Mouse (Mus musculus) natural killer cell, adult 2 months (primary cell): ENCODE results near the gene Arhgap23.
A peak's percentile ranks its signal among the peaks of the same experiment; 100 is the strongest.

Experiments used
- DNase-seq, 2 experiments: peaks; one replicate each; pipeline ENCODE4 v3.0.0; 2022; ENCODE audit warnings: low spot score in 2 of 2

Gene Arhgap23

DNA sequence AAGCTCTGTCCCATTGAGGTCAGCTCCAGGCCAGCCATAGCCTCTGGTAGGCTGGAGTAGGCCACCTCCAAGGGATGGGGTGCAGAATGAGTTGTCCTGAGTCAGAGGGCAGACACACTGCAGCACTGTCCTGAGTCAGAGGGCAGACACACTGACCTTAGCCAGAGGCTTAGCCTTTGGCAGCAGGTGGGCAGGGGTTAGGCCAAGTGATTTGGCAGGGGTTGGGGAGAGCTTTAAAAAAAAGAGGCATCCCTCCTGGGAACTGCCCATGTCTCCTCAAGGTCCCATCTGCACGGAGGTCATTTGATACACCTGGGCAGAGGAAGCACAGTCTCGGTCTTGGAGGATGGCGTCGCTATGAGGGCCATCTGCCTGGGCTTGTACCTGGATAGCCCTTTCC, 48.7 kb downstream of the Arhgap23 start:
- DNase-seq, result no peak

DNA sequence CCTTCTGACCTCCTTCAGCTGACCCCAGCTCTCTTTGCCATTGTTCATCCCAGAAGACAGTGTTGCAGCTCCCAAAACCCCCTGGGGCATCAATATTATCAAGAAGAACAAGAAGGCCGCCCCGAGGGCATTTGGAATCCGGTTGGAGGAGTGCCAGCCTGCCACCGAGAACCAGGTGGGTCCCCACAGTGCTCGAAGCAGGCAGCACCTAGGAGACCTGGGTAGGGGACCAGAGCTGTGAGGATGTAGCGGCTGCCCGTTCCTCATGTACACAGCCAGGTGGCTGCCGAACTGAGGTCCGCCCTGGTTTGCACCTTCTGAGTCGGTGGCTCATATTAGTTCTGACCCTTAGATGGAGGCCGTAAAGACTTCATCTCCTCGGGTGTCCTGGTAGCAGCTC, 50.6 kb downstream of the Arhgap23 start:
- no peak for DNase-seq

DNA sequence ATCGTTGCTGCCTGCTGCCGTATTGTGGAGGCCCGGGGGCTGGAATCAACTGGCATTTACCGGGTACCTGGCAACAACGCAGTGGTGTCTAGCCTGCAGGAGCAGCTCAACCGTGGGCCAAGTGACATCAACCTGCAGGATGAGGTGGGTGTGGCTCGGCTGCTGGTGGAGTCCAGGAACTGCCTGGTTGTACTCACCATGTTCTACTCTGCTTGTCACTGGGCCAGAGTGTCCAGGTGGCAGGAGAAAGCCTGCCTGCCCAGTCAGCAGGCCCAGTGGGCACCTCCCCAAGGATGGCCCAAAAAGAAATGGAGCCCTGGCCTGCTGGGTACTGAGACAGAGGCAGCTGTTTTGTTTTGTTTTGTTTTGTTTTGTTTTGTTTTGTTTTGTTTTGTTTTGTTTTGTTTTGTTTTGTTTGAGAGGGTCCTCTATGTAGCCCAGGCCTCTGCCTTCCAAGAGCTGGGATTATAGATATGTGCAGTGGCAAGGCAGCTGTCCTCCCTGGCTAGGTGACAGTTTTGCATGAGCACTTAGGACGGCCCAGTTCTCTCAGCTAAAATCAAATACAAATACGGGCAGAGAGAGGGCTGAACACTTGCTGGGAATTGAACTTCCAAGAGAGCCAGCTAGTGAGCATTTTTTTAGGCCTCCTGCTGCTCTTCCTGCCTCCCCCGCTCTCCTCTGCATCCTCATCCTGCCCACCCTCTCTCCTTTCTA, 51.3 kb downstream of the Arhgap23 start:
- no peak for DNase-seq

DNA sequence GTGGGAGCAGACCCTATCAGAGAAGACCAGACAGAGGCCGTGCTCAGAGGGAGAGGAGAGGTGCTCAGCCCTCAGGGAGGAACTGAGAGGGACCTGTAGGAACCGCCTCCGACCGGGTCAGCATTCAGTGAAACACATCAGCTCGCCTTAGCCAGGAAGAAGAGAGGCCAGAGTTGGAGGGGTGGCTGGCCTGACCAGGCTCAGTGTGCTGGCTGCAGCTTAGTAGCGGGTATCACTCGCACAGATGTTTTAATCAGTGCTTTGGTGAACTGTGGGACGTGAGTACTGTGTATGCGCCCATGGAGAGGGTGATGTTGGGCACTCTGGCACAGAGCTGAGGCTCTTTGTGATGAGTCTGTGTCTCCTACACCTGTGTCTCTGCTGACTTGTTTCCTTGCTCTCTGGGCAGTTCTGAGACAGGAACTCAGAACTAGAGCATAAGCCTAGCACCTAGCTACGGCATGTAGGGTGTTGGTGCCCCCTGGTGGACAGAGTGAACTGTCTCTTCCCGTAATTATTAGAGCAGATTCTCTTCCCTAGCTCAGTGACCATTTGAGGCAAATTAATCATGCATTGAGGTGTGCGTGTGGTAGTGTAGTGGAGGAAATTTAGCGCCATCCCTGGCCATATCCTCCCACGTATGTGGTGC, 53.4 kb downstream of the Arhgap23 start:
- DNase-seq, result peak; percentile 73 to 84

DNA sequence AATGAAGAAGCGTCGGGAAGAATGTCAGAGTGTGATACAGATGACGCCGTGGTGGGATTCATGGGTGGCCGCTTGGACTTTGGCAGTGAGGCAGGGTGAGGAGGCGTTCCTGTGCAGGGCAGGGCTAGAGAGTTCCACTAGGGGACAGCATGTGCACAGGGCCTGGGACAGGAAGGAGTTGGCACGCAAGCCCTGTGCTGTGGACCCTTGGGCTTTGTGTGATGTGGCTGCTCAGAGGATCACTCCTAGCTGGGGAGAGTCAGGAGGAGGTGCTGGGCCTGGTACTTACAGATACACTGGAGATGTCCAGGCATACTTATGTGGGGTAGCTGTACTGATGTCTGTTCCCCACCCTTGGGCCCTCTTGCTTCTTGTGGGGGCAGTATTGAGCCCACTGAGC, 54.5 kb downstream of the Arhgap23 start:
- DNase-seq, result no peak

DNA sequence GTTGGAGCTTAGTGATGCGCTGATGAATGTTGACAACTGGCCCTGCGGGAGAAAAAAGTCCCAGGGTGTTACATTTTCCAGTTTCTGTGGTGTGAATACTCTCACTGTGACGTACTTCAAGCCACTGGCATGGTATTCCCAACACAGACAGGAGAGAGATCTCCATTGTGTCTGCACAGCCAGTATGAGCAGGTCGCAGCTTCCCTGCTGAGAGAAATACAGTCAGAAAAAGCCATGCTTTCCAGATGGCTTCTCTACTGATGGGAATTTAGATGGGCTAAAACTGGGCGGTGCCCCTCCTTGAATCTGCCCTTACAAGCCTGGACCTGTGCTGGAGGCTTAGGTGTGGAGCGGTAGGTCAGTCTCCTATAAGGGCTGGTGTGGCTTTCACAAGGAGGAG, 55.9 kb downstream of the Arhgap23 start:
- DNase-seq, result no peak

DNA sequence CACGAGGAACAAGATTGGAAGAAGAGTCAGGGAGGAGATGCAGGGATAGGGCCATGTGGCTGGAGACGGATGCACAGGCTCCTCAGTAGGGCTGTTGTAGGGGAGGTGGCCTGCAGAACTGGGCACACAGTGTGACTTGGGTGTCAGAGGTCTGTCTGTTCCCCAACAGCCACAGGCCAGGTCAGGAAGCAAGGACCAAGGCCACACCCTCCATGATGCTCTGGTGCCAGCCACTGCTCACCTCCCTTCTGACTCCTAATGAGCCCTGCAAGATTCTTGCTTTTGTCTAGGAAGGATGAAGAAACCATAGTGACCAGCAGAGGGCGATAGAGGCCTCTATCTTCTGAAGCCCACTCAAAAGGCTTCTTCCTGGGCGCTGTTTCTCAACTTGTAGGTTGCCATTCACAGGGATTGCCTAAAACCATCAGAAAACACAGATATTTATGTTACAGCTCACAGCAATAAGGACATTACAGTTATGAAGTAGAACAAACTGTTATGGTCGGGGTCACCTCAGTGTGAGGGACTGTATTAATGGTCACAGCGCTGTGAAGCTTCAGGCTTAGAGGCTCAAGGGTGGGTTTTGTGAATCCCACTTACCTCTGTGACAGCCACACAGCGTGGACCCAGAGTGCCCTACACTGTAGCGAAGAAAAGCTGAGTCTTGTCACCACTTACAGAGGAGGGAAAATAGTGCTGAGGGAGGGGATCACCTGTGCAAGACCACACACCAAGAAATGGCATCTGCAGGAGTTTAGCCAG, 61.2 kb downstream of the Arhgap23 start:
- DNase-seq, result peak; percentile 50 to 68

DNA sequence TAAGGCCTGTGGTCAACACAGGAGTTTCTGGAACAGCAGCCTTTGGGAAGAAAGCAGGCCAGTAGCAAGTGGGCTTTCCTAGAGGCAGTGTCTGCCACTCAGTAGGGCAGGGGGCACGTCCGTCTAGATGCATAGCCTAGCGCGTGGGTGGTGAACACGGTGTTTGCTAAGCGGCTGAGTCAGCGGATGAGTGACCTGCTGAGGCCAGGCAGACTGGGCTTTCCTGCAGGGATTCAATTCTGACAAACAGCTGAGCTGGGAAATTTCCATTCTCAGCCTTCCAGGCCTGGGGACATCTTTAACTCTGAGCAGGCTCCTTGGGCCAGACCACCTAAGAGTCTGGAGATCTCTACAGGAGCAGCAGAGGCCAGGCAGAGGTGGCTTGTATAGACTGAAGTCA, 62.1 kb downstream of the Arhgap23 start:
- DNase-seq, result no peak

DNA sequence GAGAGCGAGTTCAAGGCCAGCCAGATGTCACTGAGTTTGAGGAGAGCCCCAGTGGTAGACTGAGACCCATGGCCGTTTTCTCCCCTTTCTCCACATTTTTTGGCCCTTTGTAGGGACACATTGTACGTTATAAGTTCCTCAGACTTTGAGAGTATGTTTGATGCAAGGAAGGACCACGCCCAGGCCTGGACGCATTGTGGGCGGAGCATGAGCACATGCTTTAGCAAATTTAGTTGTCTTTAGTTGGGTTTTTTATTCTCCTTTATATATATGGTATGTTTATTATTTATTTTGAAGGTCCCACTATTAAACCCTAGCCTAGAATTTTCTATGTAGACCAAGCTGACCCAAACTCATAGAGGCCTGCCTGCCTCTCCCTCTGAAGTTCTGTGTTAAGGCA, 63.0 kb downstream of the Arhgap23 start:
- DNase-seq, result no peak

DNA sequence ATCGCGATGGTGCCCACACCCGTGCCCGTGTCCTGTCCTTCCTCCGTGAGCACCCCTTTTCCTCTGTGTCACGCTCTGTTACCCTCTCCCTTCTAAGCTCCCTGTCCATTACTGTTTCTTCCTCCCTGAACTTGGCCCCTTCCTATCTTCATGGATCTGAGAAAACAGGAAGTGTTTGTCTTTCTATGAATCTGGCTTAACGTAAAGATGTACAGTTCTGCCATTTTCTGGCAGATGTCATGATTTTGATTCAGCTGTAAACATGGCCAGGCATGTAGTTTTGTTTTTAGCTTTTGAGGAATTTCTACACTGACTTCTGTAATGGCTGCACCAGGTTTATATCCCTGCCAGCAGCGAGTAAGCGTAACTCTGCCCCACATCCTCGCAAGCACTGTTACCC, 63.8 kb downstream of the Arhgap23 start:
- no peak for DNase-seq

DNA sequence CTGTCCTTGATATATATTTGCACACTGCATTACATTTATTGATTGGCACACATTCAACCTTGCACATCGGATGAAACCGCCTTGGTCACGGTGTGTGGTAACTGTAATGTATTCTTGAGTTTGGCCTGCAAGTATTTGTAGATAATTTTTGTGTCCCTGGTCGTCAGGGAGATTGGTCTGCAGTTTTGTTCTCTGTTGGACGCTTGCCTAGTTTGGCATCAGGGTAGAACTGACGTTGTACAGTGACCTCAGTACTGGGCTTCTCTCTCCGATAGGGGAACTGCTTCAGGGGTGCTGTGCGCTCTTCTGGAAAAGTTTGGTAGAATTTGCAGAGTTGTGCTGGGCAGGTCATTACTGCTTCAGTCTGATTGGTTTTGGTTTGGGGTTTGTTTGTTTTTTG, 64.5 kb downstream of the Arhgap23 start:
- DNase-seq, result no peak

DNA sequence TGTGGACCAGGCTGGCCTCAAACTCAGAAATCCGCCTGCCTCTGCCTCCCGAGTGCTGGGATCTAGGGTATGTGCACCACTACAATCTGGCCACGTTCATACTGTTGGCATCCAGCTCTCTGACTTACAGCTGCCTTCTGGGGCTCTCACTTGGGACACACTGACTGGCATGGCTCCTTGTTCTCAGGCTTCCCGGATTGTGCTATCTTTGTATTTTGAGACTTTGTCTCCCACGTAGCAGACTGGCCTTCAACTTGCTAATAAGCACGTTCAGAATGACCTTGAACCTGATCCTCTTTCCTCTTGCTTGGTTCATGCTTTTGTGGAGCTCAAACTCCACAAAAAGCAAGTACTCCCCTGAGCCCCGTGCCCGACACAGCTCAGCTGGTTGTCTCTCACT, 70.3 kb downstream of the Arhgap23 start:
- no peak for DNase-seq

DNA sequence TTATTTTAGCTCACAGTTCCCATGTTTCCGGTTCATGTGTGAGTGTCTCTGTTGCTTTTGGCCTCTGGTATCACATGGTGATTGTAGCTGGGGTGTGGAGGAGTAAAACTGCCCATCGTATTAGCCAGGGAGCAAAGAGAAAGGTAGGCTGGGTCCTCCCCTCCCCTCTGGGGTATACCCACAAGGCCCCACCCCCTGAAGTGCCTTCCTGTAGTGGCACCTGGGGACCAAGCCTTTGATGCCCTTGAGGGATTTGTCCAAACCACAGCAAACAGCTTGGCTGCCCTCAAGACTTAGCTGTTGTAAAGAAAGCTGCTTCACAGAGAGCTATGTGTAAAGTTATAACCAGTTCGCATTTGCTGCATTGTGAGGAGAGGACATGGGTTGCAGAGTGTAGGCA, 72.3 kb downstream of the Arhgap23 start:
- DNase-seq, result peak in 1 of 2 experiments; percentile 27

DNA sequence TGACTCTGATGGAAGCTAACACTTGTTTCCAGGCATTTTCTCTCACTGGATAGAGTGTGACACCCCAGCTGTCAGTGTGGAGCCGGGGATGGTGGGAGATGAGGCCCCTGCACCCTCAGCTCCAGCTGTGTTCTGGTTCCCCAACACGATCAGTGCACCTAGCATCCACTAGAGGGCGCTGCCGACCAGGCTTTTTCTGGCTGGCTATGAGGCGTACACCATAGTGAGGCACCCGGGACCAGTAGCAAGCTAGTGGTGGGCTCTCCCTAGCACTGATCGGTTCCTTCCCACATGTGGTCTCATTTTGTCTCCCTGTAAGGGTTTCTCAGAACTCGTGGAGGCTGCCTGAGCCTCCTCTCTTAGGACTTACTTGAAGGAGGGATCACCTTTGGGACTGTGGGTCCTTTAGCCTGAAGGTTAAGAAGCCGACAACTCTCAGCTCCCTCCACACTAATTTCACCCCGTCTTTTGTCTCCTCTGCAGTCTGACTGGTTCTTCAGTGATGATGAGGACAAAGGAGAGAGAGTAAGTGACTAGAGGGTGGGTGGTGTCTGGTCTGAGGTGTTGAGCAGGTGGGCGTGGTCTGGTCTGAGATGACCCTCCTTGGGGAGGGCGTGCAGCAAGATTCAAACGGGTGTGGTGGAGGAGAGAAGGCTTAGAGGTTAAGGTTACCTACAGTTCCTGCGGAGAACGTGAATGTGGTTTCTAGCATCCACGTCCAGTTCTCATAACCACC, 74.4 kb downstream of the Arhgap23 start:
- DNase-seq, result peak; percentile 60 to 82

DNA sequence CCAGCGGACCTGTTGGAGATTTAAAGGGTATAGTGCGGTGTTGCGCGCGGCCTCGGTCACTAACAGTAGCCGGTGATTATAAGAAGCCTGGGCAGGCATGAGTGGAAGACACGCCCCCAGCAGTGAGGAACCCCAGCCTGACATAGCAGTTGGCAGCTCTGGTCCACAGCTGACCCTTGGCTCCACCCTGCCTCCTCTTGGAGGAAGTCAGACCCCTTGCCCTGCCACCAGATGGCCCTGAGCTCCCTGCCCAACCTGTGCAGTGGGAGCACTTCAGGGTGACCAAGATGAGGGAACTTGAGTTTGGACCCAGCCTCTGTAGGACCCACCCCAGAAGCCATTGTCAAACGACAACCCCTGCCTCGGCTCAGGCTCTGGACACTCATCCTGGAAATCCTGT, 76.3 kb downstream of the Arhgap23 start:
- no peak for DNase-seq

DNA sequence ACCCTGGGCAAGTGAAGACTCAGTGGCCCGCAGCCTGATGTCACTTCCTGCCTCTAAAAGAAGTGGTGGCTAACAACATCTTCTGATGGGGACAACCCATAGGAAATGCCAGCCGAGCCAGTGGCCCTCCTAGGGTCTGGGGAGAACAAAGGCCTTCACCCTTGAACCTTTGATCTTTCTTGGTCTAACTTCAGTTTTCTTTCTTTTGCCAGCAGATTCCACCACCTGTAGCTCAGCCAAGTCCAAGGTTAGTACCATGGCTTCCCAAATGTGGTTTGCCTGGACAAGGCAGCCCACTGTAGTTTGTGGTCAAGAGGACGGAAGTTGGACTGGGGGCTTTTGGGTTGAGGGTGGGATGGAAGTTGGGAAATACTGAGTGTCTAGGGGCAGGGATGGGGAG, 77.5 kb downstream of the Arhgap23 start:
- DNase-seq, result no peak

DNA sequence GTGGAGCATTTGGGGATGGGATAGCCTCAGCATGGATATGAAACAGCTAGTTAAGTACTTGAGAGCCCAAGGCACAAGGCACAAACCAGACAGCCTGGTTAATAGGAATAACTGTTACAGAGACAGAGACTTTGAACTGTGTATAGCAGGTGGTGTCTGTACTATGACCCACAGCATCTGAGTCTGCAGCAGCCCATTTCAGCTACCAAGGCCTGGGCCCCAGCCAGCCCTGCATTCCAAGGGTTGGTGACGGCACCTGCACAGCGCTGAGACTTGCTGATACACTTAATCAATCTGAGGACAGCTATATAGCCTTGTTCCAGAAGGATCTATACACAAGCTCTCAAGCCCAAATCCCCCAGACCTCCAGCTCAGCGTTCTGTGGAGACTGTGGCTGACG, 82.2 kb downstream of the Arhgap23 start:
- DNase-seq, result no peak

DNA sequence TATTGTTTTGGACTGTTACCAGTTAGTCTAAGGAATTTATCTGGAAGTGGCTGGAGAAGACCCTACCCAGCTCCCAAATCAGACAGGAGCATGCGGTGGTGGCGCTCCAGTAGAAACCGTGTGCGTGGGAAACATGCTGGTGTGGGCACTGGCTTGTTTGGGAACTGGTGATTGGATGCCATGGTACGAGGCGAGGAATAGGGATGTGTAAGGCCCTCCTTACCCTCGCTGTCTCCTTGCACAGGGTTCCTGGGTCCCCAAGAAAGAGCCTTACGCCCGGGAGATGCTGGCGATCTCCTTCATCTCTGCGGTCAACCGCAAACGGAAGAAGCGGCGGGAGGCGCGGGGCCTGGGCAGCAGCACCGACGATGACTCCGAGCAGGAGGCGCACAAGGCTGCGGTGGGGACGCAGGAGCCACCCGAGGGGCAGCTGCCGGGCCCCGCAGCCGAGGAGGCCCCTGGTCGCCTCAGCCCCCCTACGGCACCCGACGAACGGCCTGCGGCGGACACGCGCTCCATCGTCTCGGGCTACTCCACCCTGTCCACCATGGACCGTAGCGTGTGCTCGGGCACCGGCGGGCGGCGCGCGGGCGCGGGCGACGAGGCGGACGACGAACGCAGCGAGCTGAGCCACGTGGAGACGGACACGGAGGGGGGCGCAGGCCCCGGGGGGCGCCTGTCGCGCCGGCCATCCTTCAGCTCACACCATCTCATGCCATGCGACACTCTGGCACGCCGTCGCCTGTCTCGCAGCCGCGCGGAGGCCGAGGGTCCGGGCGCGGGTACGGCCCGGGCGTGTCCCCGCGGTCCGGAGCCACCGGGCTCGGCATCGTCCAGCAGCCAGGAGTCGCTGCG, 84.8 kb downstream of the Arhgap23 start, which contains the start of gene 4933428G20Rik:
TSS of gene 4933428G20Rik (minus strand) at position 476 of the 855 bp plus-strand sequence.
- DNase-seq, result no peak

DNA sequence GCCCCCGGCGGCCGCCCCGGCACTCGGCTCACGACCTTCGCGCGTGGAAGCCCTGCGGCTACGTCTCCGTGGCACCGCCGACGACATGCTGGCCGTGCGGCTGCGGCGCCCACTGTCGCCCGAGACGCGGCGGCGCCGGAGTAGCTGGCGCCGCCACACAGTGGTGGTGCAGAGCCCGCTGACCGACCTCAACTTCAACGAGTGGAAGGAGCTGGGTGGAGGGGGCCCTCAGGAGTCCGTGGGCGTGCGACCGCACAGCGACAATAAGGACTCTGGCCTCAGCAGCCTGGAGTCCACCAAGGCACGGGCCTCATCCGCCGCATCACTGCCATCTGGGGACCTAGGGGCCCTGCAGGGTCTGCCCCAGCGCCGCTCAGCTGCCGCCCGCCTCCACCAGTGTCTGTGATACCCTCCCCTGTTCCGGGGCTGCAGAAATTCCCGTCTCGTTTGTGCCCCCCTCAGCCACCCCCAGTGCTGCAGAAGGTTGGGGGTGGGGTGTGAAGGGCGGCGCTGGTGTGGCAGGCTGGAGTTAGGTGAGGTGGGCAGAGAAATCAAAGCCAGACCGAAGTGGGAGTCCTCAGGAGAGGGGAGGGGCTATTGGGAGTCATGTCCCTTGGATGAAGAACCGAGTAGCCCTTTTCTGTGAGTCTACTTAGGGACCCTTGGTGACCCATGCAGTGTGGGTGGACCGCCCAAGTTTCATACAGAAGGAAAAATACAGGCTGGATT, 85.6 kb downstream of the Arhgap23 start:
- no peak for DNase-seq

DNA sequence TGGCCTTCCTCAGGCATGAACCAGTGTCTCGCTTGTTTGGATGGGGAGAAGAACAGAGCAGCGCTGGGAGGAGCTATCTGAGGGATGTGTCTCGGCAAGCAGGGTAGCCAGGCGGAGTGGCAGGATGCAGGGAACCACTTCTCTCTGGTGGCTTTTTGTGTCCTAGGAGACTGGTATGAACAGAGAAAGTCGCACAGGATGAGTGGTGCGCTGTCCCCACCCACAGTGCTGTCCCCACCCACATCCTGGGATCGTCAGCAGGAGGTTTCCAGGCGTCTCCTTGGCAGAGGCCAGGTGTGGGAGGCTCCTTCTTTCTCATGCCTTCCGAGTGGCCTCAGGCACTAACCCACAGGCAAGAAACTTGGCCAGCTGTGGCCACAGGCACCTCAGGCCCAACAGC, 87.0 kb downstream of the Arhgap23 start:
- no peak for DNase-seq

DNA sequence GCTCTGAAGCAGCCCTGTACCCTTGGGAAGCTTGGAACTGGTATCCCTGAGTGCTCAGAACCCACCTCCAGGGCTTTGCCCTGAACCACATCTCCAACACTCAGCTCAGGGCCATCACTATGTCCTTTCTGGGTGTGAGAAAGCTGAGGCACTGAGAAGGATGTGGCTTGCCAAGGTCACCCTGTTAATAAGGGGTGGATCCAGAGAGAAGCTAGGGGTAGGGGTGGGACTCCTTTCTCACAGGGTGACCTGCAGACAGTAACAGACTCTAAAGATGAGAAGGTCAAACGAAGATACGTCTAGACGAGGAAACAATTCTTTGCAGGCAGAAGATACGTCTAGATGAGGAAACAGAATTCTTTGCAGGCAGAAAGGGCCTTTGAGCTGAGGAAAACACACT, 87.5 kb downstream of the Arhgap23 start:
- DNase-seq, result no peak
